Mouse (Mus musculus) embryonic fibroblast, embryonic 13.5 days (primary cell): ENCODE data around the gene Slc39a11. TPM values are rescaled to one million over a fixed set of nuclear protein-coding genes. Genes with fewer than 3 reads are reported as not detected.

Experiments
- H3K27ac ChIP-seq: 2 replicates; pipeline ENCODE4 v1.5.1; 2012; ENCODE audit warnings: low read length, control low read depth, inconsistent platforms; ENCODE audit not compliant: insufficient read depth
- H3K4me1 ChIP-seq: 2 replicates; pipeline ENCODE4 v1.6.1; 2011; ENCODE audit warnings: low read length; ENCODE audit not compliant: control insufficient read depth, insufficient read depth
- H3K4me3 ChIP-seq: 2 replicates; pipeline ENCODE4 v1.5.1; 2011; ENCODE audit warnings: mild to moderate bottlenecking, control low read depth, low read length; ENCODE audit not compliant: insufficient read depth
- CTCF ChIP-seq: IDR thresholded peaks from 2 replicates; pipeline ENCODE4 v1.5.1; 2011; ENCODE audit warnings: mild to moderate bottlenecking, control low read depth, low read length, moderate library complexity, borderline replicate concordance; ENCODE audit not compliant: insufficient read depth
- POLR2A ChIP-seq: IDR thresholded peaks from 2 replicates; pipeline ENCODE4 v1.6.1; 2011; ENCODE audit warnings: low read depth, mild to moderate bottlenecking, control low read depth, low read length, moderate library complexity
- polyA plus RNA-seq: library from polyadenylated mRNA; stranded (reverse); fragments of >200 nt; gene quantifications from 2 replicates; pipeline ENCODE4 v1.2.4, GENCODE M21; 2011; ENCODE audit warnings: low read depth; ENCODE audit not compliant: missing spikeins, insufficient read length

Gene Slc39a11
- polyA plus RNA-seq, 1 experiment: 21.4 TPM

DNA sequence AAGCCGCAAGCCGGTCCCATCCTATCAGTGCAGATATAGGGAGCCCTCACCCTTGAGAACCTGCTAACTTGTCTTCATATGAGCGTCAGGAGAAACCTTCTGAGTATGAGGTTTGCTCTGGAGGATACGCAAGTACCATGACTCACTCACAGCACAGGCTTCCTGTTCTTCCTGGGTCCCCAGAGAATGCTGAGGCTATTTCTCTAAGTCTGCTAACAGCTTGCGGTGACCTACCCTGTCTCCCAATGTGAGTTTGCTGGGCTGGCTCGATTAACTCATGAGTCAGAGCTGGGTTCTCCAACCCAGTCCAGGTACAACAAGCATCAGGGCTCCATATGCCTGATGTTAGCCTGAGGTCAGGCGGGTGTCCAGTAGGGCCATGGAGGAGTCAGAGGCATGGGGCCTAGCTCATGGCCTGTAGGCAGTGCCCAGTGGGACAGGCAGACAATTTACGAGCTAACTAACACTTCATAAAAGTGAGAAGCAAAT, 381.0 kb downstream of the Slc39a11 start:
- H3K4me3 ChIP-seq: no peak overlapping the region
- TF ChIP-seq CTCF (no peak), POLR2A (no peak)
- H3K4me1 ChIP-seq: peaks cover 11% of the 10 kb centered on the region
- peak overlapping the region; percentile 9; the same call in 1 of the 2 replicates for H3K27ac ChIP-seq

- peaks cover 11% of the 10 kb centered on the region for H3K4me1 ChIP-seq
- H3K4me3 ChIP-seq: no peak overlapping the region
- H3K27ac ChIP-seq: no peak overlapping the region
- TF ChIP-seq POLR2A (no peak), CTCF (no peak)
These were observed 382.2 kb downstream of the Slc39a11 start for GRCm38 (mm10) chr11:113267516-113268230.

GRCm38 (mm10) chr11:113266706-113267105, 383.2 kb downstream of the Slc39a11 start:
- no peak for TF ChIP-seq CTCF
- TF ChIP-seq POLR2A: no peak
- Histone ChIP-seq H3K4me3 (no peak overlapping the region), H3K4me1 (peaks cover 11% of the 10 kb centered on the region)

DNA sequence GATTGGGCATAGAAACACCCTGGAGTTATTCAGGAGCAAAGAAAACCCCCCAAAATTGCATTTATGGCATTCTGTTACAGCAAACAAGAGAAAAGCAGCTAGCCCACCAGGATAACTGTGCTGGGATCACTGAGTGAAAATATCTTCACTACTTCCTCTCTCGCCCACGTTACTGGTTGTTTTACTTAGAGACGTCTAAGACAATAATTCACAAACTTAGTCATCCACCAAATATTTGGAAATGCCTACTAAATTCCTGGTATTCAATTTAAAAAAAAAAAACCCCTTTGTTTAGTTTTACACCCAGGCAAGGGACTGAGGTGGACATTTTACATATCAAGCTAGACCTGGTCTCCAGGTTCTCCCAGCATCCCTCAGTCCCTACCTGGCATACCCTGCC, 384.3 kb downstream of the Slc39a11 start:
- peaks cover 11% of the 10 kb centered on the region for H3K4me1 ChIP-seq
- peak overlapping the region; percentile 72 for H3K27ac ChIP-seq
- no peak for TF ChIP-seq CTCF
- no peak for TF ChIP-seq POLR2A

More at GRCm38 (mm10) chr11:113266706-113267105, 383.2 kb downstream of the Slc39a11 start:
- no peak overlapping the region for H3K27ac ChIP-seq

GRCm38 (mm10) chr11:113263971-113264370, 385.9 kb downstream of the Slc39a11 start:
- no peak for TF ChIP-seq CTCF
- TF ChIP-seq POLR2A: no peak
- Histone ChIP-seq H3K4me3 (no peak overlapping the region), H3K27ac (no peak overlapping the region), H3K4me1 (peaks cover 10% of the 10 kb centered on the region)

More for the DNA sequence above, 384.3 kb downstream of the Slc39a11 start:
- H3K4me3 ChIP-seq: no peak overlapping the region

GRCm38 (mm10) chr11:113262062-113262461, 387.8 kb downstream of the Slc39a11 start:
- TF ChIP-seq POLR2A: no peak
- TF ChIP-seq CTCF: no peak
- H3K27ac ChIP-seq: no peak overlapping the region

GRCm38 (mm10) chr11:113261421-113261820, 388.5 kb downstream of the Slc39a11 start:
- Histone ChIP-seq H3K4me3 (no peak overlapping the region), H3K27ac (no peak overlapping the region), H3K4me1 (peaks cover 7% of the 10 kb centered on the region)
- TF ChIP-seq CTCF: no peak
- no peak for TF ChIP-seq POLR2A

More at GRCm38 (mm10) chr11:113262062-113262461, 387.8 kb downstream of the Slc39a11 start:
- no peak overlapping the region for H3K4me3 ChIP-seq
- H3K4me1 ChIP-seq: peaks cover 10% of the 10 kb centered on the region

DNA sequence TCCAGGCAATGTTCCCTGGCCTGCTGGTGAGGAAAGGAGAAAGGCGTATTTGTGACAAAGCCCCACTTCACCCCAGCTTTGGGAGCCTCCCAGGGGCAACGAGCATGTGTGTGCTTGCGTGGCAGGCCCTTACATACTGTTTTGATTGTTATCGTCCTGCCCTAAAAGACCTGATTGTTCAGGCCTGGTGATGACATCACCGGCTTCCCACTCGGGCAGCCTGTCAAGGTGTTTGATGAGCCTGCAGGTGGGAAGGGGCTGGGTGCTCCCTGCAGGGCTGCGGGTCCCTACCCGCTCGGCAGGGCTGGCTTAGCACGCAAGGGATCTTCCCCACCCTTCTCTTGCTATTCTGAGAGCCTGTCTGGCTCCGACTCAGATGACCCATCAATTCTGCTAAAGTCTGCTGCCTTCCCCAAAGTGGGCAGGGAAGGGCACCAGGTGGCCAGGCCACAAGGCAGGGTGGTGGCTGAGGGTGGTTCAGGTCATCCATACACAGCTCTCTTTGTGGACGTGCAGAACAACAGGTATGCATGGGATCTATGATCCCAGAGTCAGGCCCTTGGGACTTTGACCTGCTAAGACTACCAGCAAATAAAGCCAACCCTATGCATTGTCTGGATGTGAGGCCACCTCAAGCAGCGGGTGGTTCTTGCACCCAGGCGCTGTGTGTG, 390.0 kb downstream of the Slc39a11 start:
- Histone ChIP-seq H3K27ac (no peak overlapping the region), H3K4me1 (peaks cover 2% of the 10 kb centered on the region)

DNA sequence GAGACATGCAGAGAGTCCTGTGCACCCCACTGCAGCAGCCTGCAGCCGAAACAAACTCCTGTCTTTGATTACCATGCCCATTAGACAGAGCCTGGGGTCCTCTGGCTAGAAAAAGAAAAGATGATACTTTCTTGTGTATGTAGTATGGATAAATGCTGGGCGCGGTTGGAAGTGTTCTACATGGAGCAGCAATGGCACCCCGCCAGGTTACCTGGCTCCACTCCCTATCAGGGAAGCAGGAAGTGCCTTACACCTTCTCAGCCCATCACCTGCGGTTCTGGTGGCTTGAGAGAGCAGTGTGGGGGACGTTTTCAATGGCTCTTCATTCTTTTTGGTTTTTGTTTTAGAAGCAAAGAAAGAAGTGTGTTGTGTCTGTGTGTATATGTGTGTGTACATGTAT, 391.9 kb downstream of the Slc39a11 start:
- no peak overlapping the region for H3K27ac ChIP-seq
- H3K4me3 ChIP-seq: no peak overlapping the region
- no peak for TF ChIP-seq CTCF
- TF ChIP-seq POLR2A: no peak
- no peaks in the 10 kb centered on the region; the same call in none of the 2 replicates for H3K4me1 ChIP-seq

More for the DNA sequence above, 390.0 kb downstream of the Slc39a11 start:
- no peak for TF ChIP-seq POLR2A
- no peak for TF ChIP-seq CTCF
- H3K4me3 ChIP-seq: no peak overlapping the region

DNA sequence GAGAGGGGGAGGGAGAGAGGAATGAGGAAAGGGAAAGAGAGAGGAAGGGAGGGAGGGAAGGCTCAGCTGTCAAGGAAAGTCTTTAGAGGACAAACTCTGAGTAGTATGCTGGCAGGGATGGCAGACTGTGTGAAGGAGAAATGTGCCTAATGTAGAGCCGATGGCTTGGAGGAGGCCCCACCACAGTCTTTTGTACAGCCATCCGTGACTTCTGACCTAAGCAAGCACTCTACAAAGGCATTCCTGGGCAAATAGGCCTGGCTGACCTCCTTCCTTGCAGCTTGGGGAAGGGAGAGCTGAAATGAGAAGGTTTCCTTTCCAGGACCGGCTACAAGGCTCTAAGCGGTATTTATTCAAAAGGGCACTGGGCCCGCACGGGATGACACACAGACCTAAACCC, 395.2 kb downstream of the Slc39a11 start:
- H3K27ac ChIP-seq: no peak overlapping the region
- H3K4me3 ChIP-seq: no peak overlapping the region
- no peaks in the 10 kb centered on the region for H3K4me1 ChIP-seq
- TF ChIP-seq POLR2A (no peak), CTCF (no peak)
